Mouse (Mus musculus) ovary, postnatal 10 days (tissue): ENCODE measurements around the gene Ofd1.

Experiments used
- DNase-seq: peaks from one replicate; pipeline ENCODE4 v3.0.0; 2022; ENCODE audit warnings: low spot score

Ofd1 gene

GRCm38 (mm10) chrX:166440616-166441063 is at the start of gene Ofd1:
Gene Ofd1 (minus strand): TSS chrX:166440704.
- DNase-seq = peak; percentile 59

- peak; percentile 64 for DNase-seq
Measured at GRCm38 (mm10) chrX:166479365-166479983, 39.0 kb upstream of the Ofd1 start, which contains the start of gene Rab9. Gene Rab9 (minus strand): TSS chrX:166479867.

- DNase-seq = no peak
Measured at GRCm38 (mm10) chrX:166478631-166479364, 38.3 kb upstream of the Ofd1 start.

GRCm38 (mm10) chrX:166477393-166477792 is 36.9 kb upstream of the Ofd1 start:
- no peak for DNase-seq

GRCm38 (mm10) chrX:166472612-166473011 is 32.1 kb upstream of the Ofd1 start:
- DNase-seq = no peak

- no peak for DNase-seq
Measured at GRCm38 (mm10) chrX:166468321-166468720, 27.8 kb upstream of the Ofd1 start.

- DNase-seq = no peak
Measured at GRCm38 (mm10) chrX:166455525-166455924, 15.0 kb upstream of the Ofd1 start.

- DNase-seq = no peak
Measured at GRCm38 (mm10) chrX:166454331-166454730, 13.8 kb upstream of the Ofd1 start.

GRCm38 (mm10) chrX:166453532-166453931 is 13.0 kb upstream of the Ofd1 start:
- DNase-seq = no peak

- DNase-seq = no peak
Measured at GRCm38 (mm10) chrX:166444552-166444951, 4.0 kb upstream of the Ofd1 start.

GRCm38 (mm10) chrX:166440036-166440615 is 378 bp downstream of the Ofd1 start, which contains the start of gene Trappc2:
Gene Trappc2 (plus strand): TSS chrX:166440574.
- peak; percentile 6 for DNase-seq

- no peak for DNase-seq
Measured at GRCm38 (mm10) chrX:166434812-166435211, 5.7 kb downstream of the Ofd1 start.

- no peak for DNase-seq
Measured at GRCm38 (mm10) chrX:166416196-166416595, 24.3 kb downstream of the Ofd1 start.

- DNase-seq = no peak
Measured at GRCm38 (mm10) chrX:166407865-166408264, 32.6 kb downstream of the Ofd1 start.

- DNase-seq = no peak
Measured at GRCm38 (mm10) chrX:166393753-166394152, 46.8 kb downstream of the Ofd1 start.

GRCm38 (mm10) chrX:166386656-166387055 is 53.8 kb downstream of the Ofd1 start:
- no peak for DNase-seq

- DNase-seq = no peak
Measured at GRCm38 (mm10) chrX:166384935-166385334, 55.6 kb downstream of the Ofd1 start.

GRCm38 (mm10) chrX:166383606-166384005 is 56.9 kb downstream of the Ofd1 start:
- no peak for DNase-seq

GRCm38 (mm10) chrX:166378652-166379051 is 61.9 kb downstream of the Ofd1 start:
- no peak for DNase-seq

GRCm38 (mm10) chrX:166376681-166377328 is 63.7 kb downstream of the Ofd1 start:
- DNase-seq = no peak

GRCm38 (mm10) chrX:166365458-166366213 is 74.9 kb downstream of the Ofd1 start:
- DNase-seq = no peak

- DNase-seq = no peak
Measured at GRCm38 (mm10) chrX:166360455-166360854, 80.0 kb downstream of the Ofd1 start.
